Mouse (Mus musculus): ENCODE data around the gene Arhgef7. TPM values are rescaled to one million over a fixed set of nuclear protein-coding genes. Genes with fewer than 3 reads are reported as not detected.

The Arhgef7 gene
- 27.7 and 28.4 TPM in 2 replicates for polyA plus RNA-seq (2015; fragmentation: Nextera tagmentation; extraction: Ambion mirVana)

- peak within 1 kb of the TSS; percentile 55 for H3K9ac ChIP-seq
- peak within 1 kb of the TSS; percentile 57 for H3K4me3 ChIP-seq (replicated peaks)
- no peaks in the 10 kb centered on the region for H3K36me3 ChIP-seq
- peaks cover 58% of the 10 kb centered on the region for H3K27me3 ChIP-seq (replicated peaks)
- under 1% methylated on average over 115 of the region's 127 CpGs for WGBS
- H3K9me3 ChIP-seq = no peaks in the 10 kb centered on the region
- peaks cover 9% of the 10 kb centered on the region; the same call in 1 of the 2 replicates for H3K4me1 ChIP-seq (replicated peaks)
- peak within 1 kb of the TSS; percentile 97 for H3K4me2 ChIP-seq (replicated peaks)
- ATAC-seq = peak; percentile 80
- peak within 1 kb of the TSS; percentile 56 for H3K27ac ChIP-seq
Observed at GRCm38 (mm10) chr8:11727651-11728481, at the start of gene Arhgef7. Gene Arhgef7 (plus strand): TSS chr8:11727721.

DNA sequence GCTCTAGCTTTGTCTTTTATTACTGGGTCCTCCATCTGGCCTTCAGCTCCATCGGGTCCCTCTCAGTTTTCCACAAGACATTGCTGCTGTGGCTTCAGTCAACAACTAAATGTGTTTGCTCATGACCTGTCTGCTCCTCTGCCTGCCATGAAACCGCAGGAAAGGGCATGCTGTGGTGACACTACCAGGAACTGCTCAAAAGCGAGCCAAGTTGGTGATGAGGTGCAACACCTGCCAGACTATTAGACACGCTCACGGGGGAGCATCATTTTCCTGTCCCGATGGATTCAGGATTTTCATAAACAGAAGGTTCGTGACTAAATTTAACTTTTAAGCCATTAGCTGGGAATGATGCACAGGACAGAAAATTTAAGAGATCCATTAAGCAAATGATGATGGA lies 43.0 kb upstream of the Arhgef7 start:
- H3K27me3 ChIP-seq (replicated peaks) = no peaks in the 10 kb centered on the region
- ATAC-seq = no peak
- no peak overlapping the region for H3K4me3 ChIP-seq (replicated peaks)
- no peaks in the 10 kb centered on the region for H3K36me3 ChIP-seq
- 80% methylated on average over 7 of the region's 7 CpGs for WGBS
- H3K4me2 ChIP-seq (replicated peaks) = no peak overlapping the region
- H3K27ac ChIP-seq = no peak overlapping the region
- H3K9ac ChIP-seq = no peak overlapping the region
- H3K9me3 ChIP-seq = no peaks in the 10 kb centered on the region
- H3K4me1 ChIP-seq (replicated peaks) = no peaks in the 10 kb centered on the region

DNA sequence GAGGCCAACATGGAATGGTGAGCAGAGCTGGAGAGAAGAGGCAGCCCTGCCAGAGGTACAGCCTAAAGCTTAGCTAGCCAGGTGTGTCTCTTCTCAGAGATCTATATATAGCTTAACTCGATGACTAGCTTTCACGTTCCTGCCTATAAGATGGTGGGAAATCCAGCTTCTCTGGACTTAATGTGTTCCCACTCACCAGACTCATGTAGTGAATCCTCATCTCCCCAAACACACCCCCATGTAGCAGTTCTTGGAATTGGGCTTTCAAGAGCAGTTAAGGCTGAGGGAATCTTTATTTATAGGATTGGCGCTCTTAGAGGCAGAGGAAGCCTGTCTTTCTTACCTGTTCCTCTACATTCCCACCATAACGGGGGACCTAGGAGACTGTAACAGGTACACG lies 40.3 kb upstream of the Arhgef7 start:
- no peak overlapping the region for H3K4me3 ChIP-seq (replicated peaks)
- no peak overlapping the region for H3K27ac ChIP-seq
- WGBS = 88% methylated on average over 5 of the region's 5 CpGs
- H3K4me1 ChIP-seq (replicated peaks) = no peaks in the 10 kb centered on the region
- H3K4me2 ChIP-seq (replicated peaks) = no peak overlapping the region
- no peaks in the 10 kb centered on the region for H3K9me3 ChIP-seq
- no peak overlapping the region for H3K9ac ChIP-seq
- ATAC-seq = no peak
- H3K27me3 ChIP-seq (replicated peaks) = no peaks in the 10 kb centered on the region
- H3K36me3 ChIP-seq = no peaks in the 10 kb centered on the region

DNA sequence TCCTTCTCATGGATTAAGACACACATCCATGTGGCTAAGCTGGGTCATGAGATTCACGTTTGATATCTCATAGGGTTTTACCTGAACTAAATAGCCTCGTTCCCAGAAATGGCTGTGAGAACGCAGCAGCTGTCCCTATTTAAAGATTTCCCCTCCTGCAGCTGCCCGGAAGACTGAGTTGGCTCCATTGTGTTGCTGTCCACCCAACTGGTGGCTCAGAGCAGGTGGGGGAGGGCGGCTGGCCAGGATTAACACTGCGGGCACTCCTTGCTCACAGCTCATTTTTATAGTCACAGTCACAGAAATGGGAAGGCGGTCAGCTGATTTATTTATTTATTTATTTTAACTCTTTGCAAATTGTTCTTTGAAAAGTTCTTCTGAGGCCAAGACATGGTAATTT lies 37.6 kb upstream of the Arhgef7 start:
- Histone ChIP-seq H3K27me3 (replicated peaks) (no peaks in the 10 kb centered on the region), H3K36me3 (no peaks in the 10 kb centered on the region), H3K9ac (no peak overlapping the region), H3K4me2 (replicated peaks) (no peak overlapping the region), H3K4me3 (replicated peaks) (no peak overlapping the region), H3K9me3 (no peaks in the 10 kb centered on the region), H3K4me1 (replicated peaks) (no peaks in the 10 kb centered on the region), H3K27ac (no peak overlapping the region)
- ATAC-seq = no peak
- WGBS = 68% methylated on average over 7 of the region's 7 CpGs

- no peak overlapping the region for H3K9ac ChIP-seq
- 75% methylated on average over 6 of the region's 6 CpGs for WGBS
- H3K27me3 ChIP-seq (replicated peaks) = no peaks in the 10 kb centered on the region
- no peak for ATAC-seq
- H3K27ac ChIP-seq = no peak overlapping the region
- no peaks in the 10 kb centered on the region for H3K36me3 ChIP-seq
- H3K4me3 ChIP-seq (replicated peaks) = no peak overlapping the region
- H3K9me3 ChIP-seq = no peaks in the 10 kb centered on the region
- no peak overlapping the region for H3K4me2 ChIP-seq (replicated peaks)
- no peaks in the 10 kb centered on the region for H3K4me1 ChIP-seq (replicated peaks)
Observed at GRCm38 (mm10) chr8:11691284-11691683, 36.2 kb upstream of the Arhgef7 start.

DNA sequence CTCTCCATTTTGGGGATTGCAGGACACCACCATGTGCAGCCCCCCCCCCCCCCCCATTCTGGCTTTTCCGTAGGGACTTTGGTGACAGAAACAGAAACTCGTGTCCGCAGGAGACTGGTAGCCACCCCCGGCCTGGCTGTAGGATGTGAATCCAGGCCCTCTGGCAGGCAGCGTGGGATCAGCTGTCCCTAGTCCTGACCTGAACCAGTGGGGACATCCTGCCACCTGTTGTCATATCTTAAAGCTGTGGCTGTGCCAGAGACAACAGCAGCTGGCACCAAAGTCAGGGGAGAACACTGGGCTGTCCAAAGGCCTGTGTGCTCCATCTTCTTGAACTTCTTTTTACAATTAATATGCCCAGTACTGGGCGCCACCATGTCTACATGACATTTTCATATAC lies 35.8 kb upstream of the Arhgef7 start:
- Histone ChIP-seq H3K27me3 (replicated peaks) (no peaks in the 10 kb centered on the region), H3K27ac (no peak overlapping the region), H3K9ac (no peak overlapping the region), H3K4me2 (replicated peaks) (no peak overlapping the region), H3K36me3 (no peaks in the 10 kb centered on the region), H3K4me1 (replicated peaks) (no peaks in the 10 kb centered on the region), H3K9me3 (no peaks in the 10 kb centered on the region), H3K4me3 (replicated peaks) (no peak overlapping the region)
- 84% methylated on average over 6 of the region's 6 CpGs for WGBS
- no peak for ATAC-seq

- Histone ChIP-seq H3K27me3 (replicated peaks) (no peaks in the 10 kb centered on the region), H3K4me2 (replicated peaks) (no peak overlapping the region), H3K36me3 (no peaks in the 10 kb centered on the region), H3K27ac (no peak overlapping the region), H3K4me3 (replicated peaks) (no peak overlapping the region), H3K9ac (no peak overlapping the region), H3K4me1 (replicated peaks) (no peaks in the 10 kb centered on the region), H3K9me3 (no peaks in the 10 kb centered on the region)
- 26% methylated on average over 1 of the region's 1 CpGs for WGBS
- ATAC-seq = peak; percentile 43; the same call in 1 of the 2 replicates
Observed at GRCm38 (mm10) chr8:11692455-11692854, 35.1 kb upstream of the Arhgef7 start.

GRCm38 (mm10) chr8:11693972-11694371 lies 33.5 kb upstream of the Arhgef7 start:
- WGBS = 63% methylated on average over 5 of the region's 5 CpGs
- no peak overlapping the region for H3K4me3 ChIP-seq (replicated peaks)
- no peak overlapping the region for H3K4me2 ChIP-seq (replicated peaks)
- H3K9ac ChIP-seq = no peak overlapping the region
- H3K4me1 ChIP-seq (replicated peaks) = no peaks in the 10 kb centered on the region
- no peak overlapping the region for H3K27ac ChIP-seq
- no peaks in the 10 kb centered on the region for H3K9me3 ChIP-seq
- no peak for ATAC-seq
- H3K36me3 ChIP-seq = no peaks in the 10 kb centered on the region
- H3K27me3 ChIP-seq (replicated peaks) = no peaks in the 10 kb centered on the region

DNA sequence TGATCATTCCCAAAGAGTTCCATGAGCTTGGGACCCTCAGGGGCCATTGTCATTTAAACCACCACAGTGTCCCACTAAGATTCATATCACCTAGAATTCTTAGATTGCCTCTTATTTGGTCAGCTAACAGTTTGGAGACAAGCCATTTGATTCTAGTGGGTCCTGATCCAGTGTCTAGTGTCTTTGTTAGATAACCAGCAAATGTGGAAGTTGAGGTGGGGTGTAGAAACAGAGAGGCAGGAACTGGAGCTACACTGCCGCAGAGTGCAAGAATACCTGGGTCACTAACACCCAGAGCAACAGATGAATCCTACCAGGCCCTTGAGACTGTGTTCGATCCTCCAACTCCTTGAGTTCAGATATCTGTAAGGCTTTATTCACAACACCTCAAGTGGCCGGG lies 31.3 kb upstream of the Arhgef7 start:
- H3K4me3 ChIP-seq (replicated peaks) = no peak overlapping the region
- no peak overlapping the region for H3K4me2 ChIP-seq (replicated peaks)
- H3K9me3 ChIP-seq = no peaks in the 10 kb centered on the region
- H3K9ac ChIP-seq = no peak overlapping the region
- no peaks in the 10 kb centered on the region for H3K27me3 ChIP-seq (replicated peaks)
- ATAC-seq = no peak
- H3K36me3 ChIP-seq = no peaks in the 10 kb centered on the region
- 0 out of 2 replicates have a peak, but pooled peaks cover 4% of the 10 kb centered on the region for H3K4me1 ChIP-seq (replicated peaks)
- no peak overlapping the region for H3K27ac ChIP-seq
- 88% methylated on average over 3 of the region's 3 CpGs for WGBS

GRCm38 (mm10) chr8:11697467-11697866 lies 30.1 kb upstream of the Arhgef7 start:
- Histone ChIP-seq H3K27ac (no peak overlapping the region), H3K9ac (no peak overlapping the region), H3K4me2 (replicated peaks) (no peak overlapping the region), H3K4me3 (replicated peaks) (no peak overlapping the region), H3K9me3 (no peaks in the 10 kb centered on the region), H3K27me3 (replicated peaks) (no peaks in the 10 kb centered on the region), H3K36me3 (no peaks in the 10 kb centered on the region), H3K4me1 (replicated peaks) (0 out of 2 replicates have a peak, but pooled peaks cover 4% of the 10 kb centered on the region)
- WGBS = 90% methylated on average over 7 of the region's 7 CpGs
- ATAC-seq = no peak

DNA sequence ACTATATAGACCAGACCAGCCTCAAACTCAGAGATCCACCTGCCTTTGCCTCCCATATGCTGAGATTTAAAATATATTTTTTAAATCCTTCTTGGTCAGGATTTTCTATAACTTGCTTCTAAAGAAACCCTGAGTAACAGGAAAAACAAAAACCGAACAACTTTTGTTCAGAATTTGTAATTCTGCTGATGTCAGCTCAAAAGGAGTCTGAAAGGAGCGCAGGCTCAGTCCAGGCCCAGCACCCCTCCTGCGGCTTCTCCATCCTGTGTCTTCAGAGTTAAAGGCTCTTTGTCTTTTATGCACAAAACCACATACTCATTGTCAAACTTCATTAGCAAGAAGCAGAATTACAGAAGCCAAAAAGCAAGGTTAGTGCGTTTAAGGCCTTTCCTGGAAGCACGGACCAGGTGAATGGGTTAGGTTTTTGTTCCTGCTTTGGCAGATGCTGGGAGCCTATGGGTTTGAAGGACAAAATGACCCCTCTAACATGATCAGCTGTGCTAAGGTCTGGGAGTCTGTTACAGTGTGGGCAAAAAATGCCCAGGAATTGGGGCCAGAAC lies 28.0 kb upstream of the Arhgef7 start:
- H3K9me3 ChIP-seq = no peaks in the 10 kb centered on the region
- no peak for ATAC-seq
- H3K4me2 ChIP-seq (replicated peaks) = no peak overlapping the region
- no peak overlapping the region for H3K4me3 ChIP-seq (replicated peaks)
- 85% methylated on average over 5 of the region's 5 CpGs for WGBS
- no peaks in the 10 kb centered on the region for H3K27me3 ChIP-seq (replicated peaks)
- H3K27ac ChIP-seq = no peak overlapping the region
- H3K4me1 ChIP-seq (replicated peaks) = 0 out of 2 replicates have a peak, but pooled peaks cover 4% of the 10 kb centered on the region
- no peaks in the 10 kb centered on the region for H3K36me3 ChIP-seq
- no peak overlapping the region for H3K9ac ChIP-seq

- no peaks in the 10 kb centered on the region for H3K9me3 ChIP-seq
- peak; percentile 86 for ATAC-seq
- peak overlapping the region; percentile 50 for H3K4me2 ChIP-seq (replicated peaks)
- 27% methylated on average over 26 of the region's 26 CpGs for WGBS
- H3K27ac ChIP-seq = no peak overlapping the region
- 0 out of 2 replicates have a peak, but pooled peaks cover 4% of the 10 kb centered on the region for H3K4me1 ChIP-seq (replicated peaks)
- H3K9ac ChIP-seq = peak overlapping the region; percentile 16; the same call in 1 of the 2 replicates
- H3K4me3 ChIP-seq (replicated peaks) = no peak overlapping the region
- no peaks in the 10 kb centered on the region for H3K36me3 ChIP-seq
- H3K27me3 ChIP-seq (replicated peaks) = no peaks in the 10 kb centered on the region
Observed at GRCm38 (mm10) chr8:11700060-11701032, 27.2 kb upstream of the Arhgef7 start.
